Mouse (Mus musculus): ENCODE results near the gene Slc8b1. TPM values are rescaled to one million over a fixed set of nuclear protein-coding genes. Genes with fewer than 3 reads are reported as not detected.

The Slc8b1 gene
- polyA plus RNA-seq (2014; fragmentation: Illumina TruSeq; extraction: RNeasy Lipid Tissue Mini Kit (QIAGEN cat#74804); ENCODE audit: low read depth, low replicate concordance), result 3.3 TPM

GRCm38 (mm10) chr5:120510982-120511642 lies at the start of gene Slc8b1:
Gene Slc8b1 (plus strand): TSS chr5:120511168.

GRCm38 (mm10) chr5:120472770-120473169 lies 38.2 kb upstream of the Slc8b1 start, which contains the start of gene Sdsl:
Gene Sdsl (minus strand): TSS chr5:120472810.

GRCm38 (mm10) chr5:120476296-120476695 lies 34.7 kb upstream of the Slc8b1 start, which contains the start of gene Sds:
Gene Sds (plus strand): TSS chr5:120476526.

GRCm38 (mm10) chr5:120503144-120503795 lies 7.7 kb upstream of the Slc8b1 start, which contains the start of gene Plbd2:
Gene Plbd2 (minus strand): TSS chr5:120503625.

Other genes starting within 250 kb of the Slc8b1 start
- not detected for gene Lhx5, start 79.5 kb upstream of the Slc8b1 start, polyA plus RNA-seq (2014; fragmentation: Illumina TruSeq; extraction: RNeasy Lipid Tissue Mini Kit (QIAGEN cat#74804); ENCODE audit: low read depth, low replicate concordance)
- gene Sdsl, start 38.4 kb upstream of the Slc8b1 start, polyA plus RNA-seq (2014; fragmentation: Illumina TruSeq; extraction: RNeasy Lipid Tissue Mini Kit (QIAGEN cat#74804); ENCODE audit: low read depth, low replicate concordance), result not detected
- 10.3 TPM for gene Sds, start 34.6 kb upstream of the Slc8b1 start, polyA plus RNA-seq (2014; fragmentation: Illumina TruSeq; extraction: RNeasy Lipid Tissue Mini Kit (QIAGEN cat#74804); ENCODE audit: low read depth, low replicate concordance)
- 1.8 TPM for gene Plbd2, start 7.5 kb upstream of the Slc8b1 start, polyA plus RNA-seq (2014; fragmentation: Illumina TruSeq; extraction: RNeasy Lipid Tissue Mini Kit (QIAGEN cat#74804); ENCODE audit: low read depth, low replicate concordance)
- 4.7 TPM for gene Tpcn1, start 77.5 kb downstream of the Slc8b1 start, polyA plus RNA-seq (2014; fragmentation: Illumina TruSeq; extraction: RNeasy Lipid Tissue Mini Kit (QIAGEN cat#74804); ENCODE audit: low read depth, low replicate concordance)
- gene Iqcd, start 77.8 kb downstream of the Slc8b1 start, polyA plus RNA-seq (2014; fragmentation: Illumina TruSeq; extraction: RNeasy Lipid Tissue Mini Kit (QIAGEN cat#74804); ENCODE audit: low read depth, low replicate concordance), result not detected
- 0.64 TPM for gene Rita1, start 101.4 kb downstream of the Slc8b1 start, polyA plus RNA-seq (2014; fragmentation: Illumina TruSeq; extraction: RNeasy Lipid Tissue Mini Kit (QIAGEN cat#74804); ENCODE audit: low read depth, low replicate concordance)
- gene Ddx54, start 101.6 kb downstream of the Slc8b1 start, polyA plus RNA-seq (2014; fragmentation: Illumina TruSeq; extraction: RNeasy Lipid Tissue Mini Kit (QIAGEN cat#74804); ENCODE audit: low read depth, low replicate concordance), result 0.61 TPM
- not detected for gene Cfap73, start 123.1 kb downstream of the Slc8b1 start, polyA plus RNA-seq (2014; fragmentation: Illumina TruSeq; extraction: RNeasy Lipid Tissue Mini Kit (QIAGEN cat#74804); ENCODE audit: low read depth, low replicate concordance)
- not detected for gene Rasal1, start 137.6 kb downstream of the Slc8b1 start, polyA plus RNA-seq (2014; fragmentation: Illumina TruSeq; extraction: RNeasy Lipid Tissue Mini Kit (QIAGEN cat#74804); ENCODE audit: low read depth, low replicate concordance)
- not detected for gene Dtx1, start 200.8 kb downstream of the Slc8b1 start, polyA plus RNA-seq (2014; fragmentation: Illumina TruSeq; extraction: RNeasy Lipid Tissue Mini Kit (QIAGEN cat#74804); ENCODE audit: low read depth, low replicate concordance)
- 1.4 TPM for gene Oas2, start 238.7 kb downstream of the Slc8b1 start, polyA plus RNA-seq (2014; fragmentation: Illumina TruSeq; extraction: RNeasy Lipid Tissue Mini Kit (QIAGEN cat#74804); ENCODE audit: low read depth, low replicate concordance)

All from liver, adult 10 weeks (tissue).